Mouse (Mus musculus) liver, embryonic 16.5 days (tissue): Measurements from ENCODE around the gene Stk17b. TPM values are rescaled to one million over a fixed set of nuclear protein-coding genes. Genes with fewer than 3 reads are reported as not detected.
"Not testable (repeated sequence)": the region's sequence is repeated elsewhere in the genome, so short reads cannot be mapped to it uniquely, and the experiment has no call there.

Source experiments
- ATAC-seq: fragments of 200-750 bp; cut with Nextera tagmentation; 2 replicates; pipeline ENCODE4 v1.8.0; 2017; ENCODE audit warnings: low read depth, mild to moderate bottlenecking, moderate number of reproducible peaks, moderate library complexity
- H3K27ac ChIP-seq: fragments of 300-500 bp; sonication (generic); 2 replicates; pipeline ENCODE4 v1.5.1; 2014; ENCODE audit warnings: mild to moderate bottlenecking, low read length
- H3K27me3 ChIP-seq: fragments of 300-500 bp; sonication (generic); 2 replicates; pipeline ENCODE4 v1.6.1; 2014; ENCODE audit warnings: low read depth, low read length, mixed read lengths; ENCODE audit not compliant: control insufficient read depth, insufficient read depth
- H3K36me3 ChIP-seq: fragments of 300-500 bp; sonication (generic); 2 replicates; pipeline ENCODE4 v1.6.1; 2014; ENCODE audit warnings: mild to moderate bottlenecking; ENCODE audit not compliant: control insufficient read depth, insufficient read depth
- H3K4me1 ChIP-seq: fragments of 300-500 bp; sonication (generic); 2 replicates; pipeline ENCODE4 v1.6.1; 2014; ENCODE audit warnings: low read depth, low read length, mixed read lengths; ENCODE audit not compliant: control insufficient read depth
- H3K4me2 ChIP-seq: fragments of 300-500 bp; sonication (generic); 2 replicates; pipeline ENCODE4 v1.6.1; 2014; ENCODE audit warnings: low read depth, low read length, mixed read lengths
- H3K4me3 ChIP-seq: fragments of 300-500 bp; sonication (generic); 2 replicates; pipeline ENCODE4 v1.5.1; 2014; ENCODE audit warnings: low read depth, mild to moderate bottlenecking, low read length
- H3K9ac ChIP-seq: fragments of 300-500 bp; sonication (generic); 2 replicates; pipeline ENCODE4 v1.6.1; 2014; ENCODE audit warnings: low read depth, low read length
- H3K9me3 ChIP-seq: fragments of 300-500 bp; sonication (generic); replicated peaks from 2 replicates; pipeline ENCODE4 v1.6.1; 2016; ENCODE audit warnings: low read length; ENCODE audit not compliant: control insufficient read depth
- WGBS: fragments of 180-500 bp; shearing (Covaris S2); extraction: QIAGEN DNeasy Blood & Tissue Kit; methylation state at CpG from one replicate; pipeline ENCODE4 v1.1.7; 2014; ENCODE audit not compliant: insufficient replicate concordance; 5-methylcytosine and 5-hydroxymethylcytosine counted together
- polyA plus RNA-seq: library from polyadenylated mRNA; unstranded; fragments of >200 nt; fragmentation: Nextera tagmentation; extraction: Ambion mirVana; gene quantifications from 2 replicates; pipeline ENCODE4 v1.2.1, GENCODE M21; 2015

Gene Stk17b
- polyA plus RNA-seq, 1 experiment from 2014 or later, result 21.7 TPM

DNA sequence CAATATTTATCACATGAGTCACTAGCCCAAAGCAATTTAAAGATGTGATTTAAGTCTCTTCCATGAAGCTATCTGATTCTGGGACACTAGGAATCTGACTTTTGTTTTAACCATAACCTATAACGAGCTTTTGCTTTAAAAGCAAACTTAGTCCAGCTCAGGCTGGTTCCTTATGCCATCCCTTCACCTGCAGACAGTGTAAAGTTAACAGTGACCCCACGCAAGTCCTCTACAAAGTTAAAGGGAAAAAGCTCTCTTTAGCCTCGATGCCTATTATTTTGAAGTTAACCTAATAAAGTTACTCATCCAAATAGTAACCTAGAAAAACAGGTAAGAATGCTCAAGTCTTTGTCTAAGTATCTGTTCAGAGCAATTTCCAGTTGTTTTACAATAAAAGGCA lies 10.5 kb downstream of the Stk17b start:
- H3K9ac ChIP-seq, result no peak overlapping the region
- no peaks in the 10 kb centered on the region for H3K9me3 ChIP-seq
- no peak overlapping the region for H3K4me3 ChIP-seq
- 54% methylated on average over 3 of the region's 3 CpGs for WGBS
- H3K4me1 ChIP-seq, result no peaks in the 10 kb centered on the region
- H3K27me3 ChIP-seq, result no peaks in the 10 kb centered on the region
- H3K36me3 ChIP-seq, result no peaks in the 10 kb centered on the region
- H3K27ac ChIP-seq, result no peak overlapping the region
- H3K4me2 ChIP-seq, result no peak overlapping the region
- no peak for ATAC-seq

DNA sequence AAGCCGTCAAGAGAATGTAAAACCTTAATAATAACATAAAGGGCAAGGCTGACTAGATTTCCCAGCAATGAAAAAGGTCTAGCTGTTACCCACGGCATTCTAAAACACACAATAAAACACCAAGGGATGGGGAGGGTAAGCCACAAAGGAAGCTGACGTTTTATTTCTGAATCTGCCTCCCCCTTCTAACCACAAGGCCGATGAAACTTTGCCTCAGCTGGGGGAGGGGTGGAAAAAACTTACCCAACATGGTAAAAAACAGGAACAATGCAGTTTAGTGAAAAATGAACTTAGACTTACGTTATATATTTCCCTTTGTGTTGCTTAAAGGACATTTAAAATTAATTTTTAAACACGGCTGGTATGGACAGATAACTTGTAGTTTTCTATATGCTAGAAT lies 11.0 kb downstream of the Stk17b start:
- H3K36me3 ChIP-seq, result no peaks in the 10 kb centered on the region
- no peak overlapping the region for H3K4me3 ChIP-seq
- no peaks in the 10 kb centered on the region for H3K4me1 ChIP-seq
- no peak overlapping the region for H3K27ac ChIP-seq
- H3K9ac ChIP-seq, result no peak overlapping the region
- H3K27me3 ChIP-seq, result no peaks in the 10 kb centered on the region
- WGBS, result 14% methylated on average over 6 of the region's 6 CpGs
- ATAC-seq, result no peak
- H3K9me3 ChIP-seq, result no peaks in the 10 kb centered on the region
- no peak overlapping the region for H3K4me2 ChIP-seq

DNA sequence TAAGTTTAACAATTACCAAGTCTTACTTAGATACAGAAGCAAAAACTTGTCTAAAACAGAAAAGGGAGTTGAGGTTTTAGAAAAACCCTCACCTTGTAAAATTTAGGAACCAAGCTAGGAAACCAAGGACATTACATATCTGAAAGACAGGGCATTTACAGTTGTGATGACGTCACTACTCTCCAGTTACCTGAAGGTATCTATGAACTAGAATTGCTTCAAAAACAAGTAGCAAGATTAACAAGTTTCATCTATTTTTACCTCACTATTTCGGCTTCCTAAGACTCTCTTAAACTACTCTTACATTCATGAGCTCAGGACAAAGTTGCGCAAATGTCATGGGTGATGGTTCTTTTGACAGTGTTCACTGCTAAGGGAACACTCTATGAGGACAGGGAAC lies 12.1 kb downstream of the Stk17b start:
- ATAC-seq, result no peak
- Histone ChIP-seq H3K9ac (no peak overlapping the region), H3K9me3 (no peaks in the 10 kb centered on the region), H3K27ac (no peak overlapping the region), H3K36me3 (no peaks in the 10 kb centered on the region), H3K4me1 (no peaks in the 10 kb centered on the region), H3K4me3 (no peak overlapping the region), H3K4me2 (no peak overlapping the region), H3K27me3 (no peaks in the 10 kb centered on the region)
- whole genome bisulfite sequencing, result 61% methylated on average over 3 of the region's 3 CpGs

DNA sequence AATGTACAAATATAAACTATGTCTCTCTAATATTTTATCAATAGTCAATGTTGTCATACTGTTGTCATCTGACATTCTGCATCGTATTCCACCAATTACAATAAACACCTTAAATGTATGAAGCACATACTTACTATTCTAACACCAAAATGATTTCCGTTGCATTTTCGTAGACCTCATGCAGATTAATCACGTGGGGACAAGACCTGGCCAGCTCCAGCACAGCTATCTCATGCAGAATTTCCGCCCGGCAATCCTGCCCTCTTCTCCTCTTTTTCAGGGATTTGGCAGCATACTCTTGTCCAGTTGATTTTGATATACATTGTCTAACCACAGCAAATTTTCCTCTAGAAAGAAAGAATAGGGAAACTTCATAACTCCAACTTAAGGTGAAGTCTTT lies 13.5 kb downstream of the Stk17b start:
- 88% methylated on average over 6 of the region's 6 CpGs for WGBS
- ATAC-seq, result no peak

DNA sequence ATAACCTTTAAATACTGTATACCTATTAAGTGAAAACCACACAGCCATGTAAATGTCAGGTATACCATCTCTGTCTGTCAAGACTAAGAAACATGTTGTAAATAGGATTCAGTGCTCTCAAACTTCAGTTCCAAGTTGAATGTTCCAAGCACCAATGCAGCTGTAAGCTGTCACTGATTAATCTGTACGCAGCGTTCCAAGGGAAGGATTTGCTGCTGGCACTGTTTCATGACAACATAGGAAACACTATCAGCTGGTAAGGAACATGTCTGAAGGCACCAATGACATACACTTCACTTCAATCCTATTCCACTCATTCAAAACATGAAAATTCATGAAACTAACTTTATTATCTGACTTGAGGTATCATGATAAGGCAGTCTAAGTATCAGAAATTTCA lies 18.9 kb downstream of the Stk17b start:
- Histone ChIP-seq H3K4me3 (no peak overlapping the region), H3K9ac (no peak overlapping the region), H3K36me3 (peaks cover 11% of the 10 kb centered on the region), H3K27ac (no peak overlapping the region), H3K9me3 (no peaks in the 10 kb centered on the region), H3K27me3 (no peaks in the 10 kb centered on the region), H3K4me2 (no peak overlapping the region), H3K4me1 (no peaks in the 10 kb centered on the region)
- WGBS, result 94% methylated on average over 2 of the region's 2 CpGs
- no peak for ATAC-seq

More for the DNA sequence above, 13.5 kb downstream of the Stk17b start:
- Histone ChIP-seq H3K9me3 (no peaks in the 10 kb centered on the region), H3K27me3 (no peaks in the 10 kb centered on the region), H3K9ac (no peak overlapping the region), H3K27ac (no peak overlapping the region), H3K4me1 (no peaks in the 10 kb centered on the region), H3K4me2 (no peak overlapping the region), H3K4me3 (no peak overlapping the region), H3K36me3 (no peaks in the 10 kb centered on the region)

DNA sequence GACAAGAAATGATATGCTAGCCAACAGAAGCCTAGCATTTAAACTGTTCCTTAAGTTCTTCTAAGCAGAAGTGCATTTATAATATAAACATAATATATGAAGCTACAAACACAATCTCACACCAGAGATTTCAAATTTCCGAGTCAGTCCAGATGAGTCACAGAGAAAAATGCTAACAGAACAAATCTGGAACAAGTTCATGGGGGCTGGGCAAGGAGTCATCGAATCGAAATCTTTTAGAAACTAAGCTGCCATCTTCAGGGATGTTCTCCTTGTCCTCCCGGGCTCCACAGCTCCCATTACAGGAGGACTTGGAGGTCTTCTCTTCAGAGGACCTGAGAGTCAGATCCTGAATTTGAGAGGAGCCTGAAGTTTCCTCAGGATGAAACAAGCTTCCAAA lies 27.7 kb downstream of the Stk17b start:
- Histone ChIP-seq H3K4me3 (no peak overlapping the region), H3K4me1 (no peaks in the 10 kb centered on the region), H3K4me2 (no peak overlapping the region), H3K27me3 (no peaks in the 10 kb centered on the region), H3K9ac (no peak overlapping the region), H3K36me3 (peaks cover 9% of the 10 kb centered on the region), H3K27ac (no peak overlapping the region), H3K9me3 (no peaks in the 10 kb centered on the region)
- whole genome bisulfite sequencing, result 84% methylated on average over 4 of the region's 4 CpGs
- ATAC-seq, result no peak

DNA sequence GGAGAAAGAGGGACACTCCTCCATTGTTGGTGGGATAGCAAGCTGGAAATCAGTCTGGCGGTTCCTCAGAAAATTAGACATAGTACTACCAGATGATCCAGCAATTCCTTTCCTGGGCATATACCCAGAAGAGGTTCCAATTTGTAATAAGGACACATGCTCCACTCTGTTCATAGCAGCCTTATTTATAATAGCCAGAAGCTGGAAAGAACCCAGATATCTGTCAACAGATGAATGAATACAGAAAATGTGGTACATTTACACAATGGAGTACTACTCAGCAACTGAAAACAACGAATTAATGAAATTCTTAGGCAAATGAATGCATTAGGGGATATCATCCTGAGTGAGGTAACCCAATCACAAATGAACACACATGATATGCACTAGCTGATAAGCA lies 31.5 kb downstream of the Stk17b start:
- H3K4me3 ChIP-seq, result not testable (repeated sequence)

DNA sequence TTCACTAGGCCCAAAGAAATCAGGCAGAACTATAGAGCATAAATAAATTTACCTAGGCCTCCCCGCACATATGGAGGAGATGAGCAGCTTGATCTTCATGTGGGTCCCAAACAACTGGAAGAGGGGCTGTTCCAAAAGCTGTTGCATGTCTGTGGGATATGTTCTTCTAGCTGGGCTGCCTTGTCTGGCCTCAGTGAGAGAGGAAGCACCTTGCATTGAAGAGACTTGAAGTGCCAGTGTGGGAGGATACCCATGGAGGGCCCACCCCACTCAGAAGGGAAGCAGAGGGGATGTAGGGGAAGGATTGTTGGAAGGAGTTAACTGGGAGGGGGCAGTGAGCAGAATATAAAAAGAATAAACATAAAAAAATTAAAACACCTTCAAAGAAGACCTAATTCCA lies 33.9 kb downstream of the Stk17b start:
- 71% methylated on average over 1 of the region's 1 CpGs for WGBS
- no peak overlapping the region for H3K4me3 ChIP-seq
- no peak overlapping the region for H3K9ac ChIP-seq
- H3K4me2 ChIP-seq, result no peak overlapping the region
- H3K27me3 ChIP-seq, result no peaks in the 10 kb centered on the region
- H3K36me3 ChIP-seq, result no peaks in the 10 kb centered on the region
- H3K9me3 ChIP-seq, result no peaks in the 10 kb centered on the region
- H3K27ac ChIP-seq, result no peak overlapping the region
- ATAC-seq, result no peak
- no peaks in the 10 kb centered on the region for H3K4me1 ChIP-seq

More for the DNA sequence above, 31.5 kb downstream of the Stk17b start:
- not testable (repeated sequence) for ATAC-seq, H3K9me3 ChIP-seq, H3K27me3 ChIP-seq, H3K27ac ChIP-seq, H3K36me3 ChIP-seq, H3K9ac ChIP-seq, H3K4me1 ChIP-seq, H3K4me2 ChIP-seq
- 69% methylated on average over 2 of the region's 2 CpGs for WGBS

DNA sequence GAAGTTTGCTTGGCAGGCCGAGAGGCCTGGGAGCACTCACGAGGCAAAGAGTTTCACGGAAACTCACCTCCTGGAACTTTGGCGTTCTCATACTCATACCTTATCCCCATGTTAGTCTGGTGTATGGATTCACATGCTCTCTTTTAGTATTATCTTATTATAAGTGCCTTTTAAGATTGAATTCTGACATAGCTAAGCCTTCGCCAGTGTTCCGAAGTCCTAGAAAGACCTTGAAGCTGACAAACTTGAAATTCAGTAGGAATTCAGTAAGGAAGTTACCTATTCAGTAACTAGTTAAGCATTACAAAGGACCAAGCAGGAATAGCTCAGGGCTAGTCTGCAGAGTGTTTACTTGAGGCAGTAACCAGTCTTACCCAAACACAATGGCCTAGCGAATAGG lies 34.3 kb downstream of the Stk17b start:
- not testable (repeated sequence) for H3K27ac ChIP-seq, ATAC-seq, H3K9me3 ChIP-seq, H3K36me3 ChIP-seq, H3K9ac ChIP-seq, H3K4me1 ChIP-seq, H3K27me3 ChIP-seq, H3K4me3 ChIP-seq, H3K4me2 ChIP-seq
- 78% methylated on average over 7 of the region's 7 CpGs for WGBS
